Mouse (Mus musculus) embryonic fibroblast, embryonic 13.5 days (primary cell): Measurements from ENCODE around the gene Kcnd3.

Source experiments
- CTCF ChIP-seq: IDR thresholded peaks from 2 replicates; pipeline ENCODE4 v1.5.1; 2011; ENCODE audit warnings: mild to moderate bottlenecking, control low read depth, low read length, moderate library complexity, borderline replicate concordance; ENCODE audit not compliant: insufficient read depth
- POLR2A ChIP-seq: IDR thresholded peaks from 2 replicates; pipeline ENCODE4 v1.6.1; 2011; ENCODE audit warnings: low read depth, mild to moderate bottlenecking, control low read depth, low read length, moderate library complexity

GRCm38 (mm10) chr3:105625961-105626360 is 173.8 kb downstream of the Kcnd3 start:
- no peak for TF ChIP-seq CTCF
- no peak for TF ChIP-seq POLR2A
